Mouse (Mus musculus): Measurements from ENCODE around the gene Serpinf1.

DNA sequence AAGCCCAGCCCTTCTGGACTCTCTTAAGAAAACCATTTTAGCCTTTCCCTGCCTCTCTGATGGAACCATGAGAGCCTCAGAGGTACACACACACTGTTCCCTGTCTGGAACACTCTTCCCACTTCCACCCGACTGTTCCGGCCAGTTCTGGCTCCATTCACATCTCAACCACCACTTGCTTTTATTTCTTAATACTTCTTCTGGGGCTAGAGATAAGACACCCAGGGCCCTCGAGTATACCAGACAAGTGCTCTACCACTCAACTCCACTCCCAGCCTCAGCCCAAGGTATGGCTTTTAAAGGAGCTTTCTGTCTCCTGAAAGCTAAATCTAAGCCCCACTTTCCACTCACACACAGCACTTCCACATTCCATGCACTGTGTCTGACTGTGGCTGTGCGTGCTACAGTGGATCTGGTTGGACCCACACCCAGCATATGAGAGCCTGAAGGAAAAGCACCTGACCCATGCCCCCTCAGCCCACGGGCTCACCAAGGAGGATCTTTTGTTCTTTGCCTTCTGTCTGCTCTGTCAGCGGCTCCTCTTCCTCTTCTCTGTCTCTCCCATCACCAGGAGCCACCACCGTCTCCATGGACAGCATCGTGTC is 27.9 kb upstream of the Serpinf1 start:
- TF ChIP-seq CTCF (IDR thresholded peaks at IDR 0.05; ENCODE audit: low read depth, low read length) (no peak), GATA1 (IDR thresholded peaks at IDR 0.05; ENCODE audit: borderline replicate concordance, low read length) (no peak), POLR2AphosphoS5 (IDR thresholded peaks at IDR 0.05; ENCODE audit: insufficient replicate concordance, low read depth, low read length) (no peak)

All from G1E (cell line).